Mouse (Mus musculus): ENCODE measurements around the gene Cadm3. TPM values are rescaled to one million over a fixed set of nuclear protein-coding genes. Genes with fewer than 3 reads are reported as not detected.

Cadm3 gene
- polyA plus RNA-seq, 1 experiment from 2014 or later, result 6.2 TPM

DNA sequence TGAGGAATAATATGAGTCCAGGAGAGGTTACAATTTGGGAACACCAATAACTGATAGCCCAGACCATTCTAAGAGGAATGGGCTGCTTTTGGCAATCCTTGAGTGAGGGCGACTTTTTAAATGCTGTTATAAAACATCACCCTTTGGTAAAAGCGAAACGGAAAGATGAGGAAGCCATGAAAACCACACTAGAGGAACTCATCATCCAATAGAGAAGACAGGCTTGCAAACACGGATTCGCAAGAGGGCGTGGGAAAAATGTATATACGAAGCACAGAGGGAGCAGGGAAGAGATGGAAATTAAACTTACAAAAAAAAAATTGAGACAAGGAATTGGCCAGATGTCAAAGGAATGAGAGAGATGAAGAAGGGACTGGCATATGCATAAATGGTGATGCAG is 6.5 kb upstream of the Cadm3 start:
- Histone ChIP-seq H3K27ac (replicated peaks) (no peak overlapping the region), H3K9me3 (replicated peaks) (no peaks in the 10 kb centered on the region), H3K4me2 (replicated peaks) (no peak overlapping the region), H3K36me3 (no peaks in the 10 kb centered on the region), H3K4me1 (no peaks in the 10 kb centered on the region), H3K4me3 (replicated peaks) (no peak overlapping the region), H3K27me3 (peaks cover 9% of the 10 kb centered on the region; the same call in 1 of the 2 replicates), H3K9ac (no peak overlapping the region)
- 79% methylated on average over 7 of the region's 7 CpGs for WGBS
- no peak for ATAC-seq (ENCODE audit: insufficient number of reproducible peaks, low FRiP score, low TSS enrichment, low read depth)

DNA sequence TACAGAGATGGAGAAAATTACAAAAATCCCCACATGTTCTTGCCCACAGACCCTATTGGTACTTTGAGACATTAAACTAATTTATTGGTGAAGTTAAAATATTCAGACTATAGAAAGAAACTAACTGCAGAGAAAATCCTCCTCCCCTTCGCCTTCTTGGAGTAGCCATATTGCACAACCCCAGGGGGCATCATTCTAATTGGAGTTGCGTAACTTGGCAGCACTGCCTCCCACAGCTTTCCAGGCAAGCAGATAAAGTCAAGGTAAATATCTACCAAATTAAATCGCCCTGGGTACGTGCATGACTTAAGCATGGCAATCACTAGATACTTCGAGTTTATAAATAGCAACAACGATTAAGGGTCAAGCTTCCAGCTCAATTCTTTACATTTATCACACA is 4.1 kb upstream of the Cadm3 start:
- ATAC-seq (ENCODE audit: insufficient number of reproducible peaks, low FRiP score, low TSS enrichment, low read depth), result no peak
- Histone ChIP-seq H3K27me3 (peaks cover 25% of the 10 kb centered on the region), H3K36me3 (no peaks in the 10 kb centered on the region), H3K9me3 (replicated peaks) (no peaks in the 10 kb centered on the region), H3K4me2 (replicated peaks) (no peak overlapping the region), H3K4me3 (replicated peaks) (no peak overlapping the region), H3K9ac (no peak overlapping the region), H3K27ac (replicated peaks) (no peak overlapping the region), H3K4me1 (peaks cover 14% of the 10 kb centered on the region)
- 77% methylated on average over 6 of the region's 6 CpGs for WGBS

DNA sequence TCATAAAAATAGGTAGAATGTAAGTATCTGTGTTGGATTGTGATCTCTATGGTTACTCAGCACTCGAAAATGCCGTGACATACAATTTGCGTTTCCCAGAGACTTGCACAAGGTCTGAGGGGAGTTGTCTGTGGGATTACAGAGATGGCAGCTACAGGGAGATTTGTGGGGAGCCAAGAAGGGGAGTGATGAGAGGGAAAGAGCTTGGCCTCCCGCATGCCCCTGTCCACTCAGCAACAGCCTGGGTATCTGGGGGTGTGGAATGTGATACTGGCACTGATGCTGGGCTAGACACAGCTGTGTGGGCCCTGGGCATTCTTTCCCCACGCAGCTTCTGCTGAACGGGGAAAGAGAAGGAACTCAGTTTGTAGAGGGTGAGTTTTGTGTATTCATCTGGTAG is 3.0 kb upstream of the Cadm3 start:
- Histone ChIP-seq H3K4me3 (replicated peaks) (no peak overlapping the region), H3K9ac (no peak overlapping the region), H3K9me3 (replicated peaks) (no peaks in the 10 kb centered on the region), H3K4me1 (peaks cover 24% of the 10 kb centered on the region), H3K27me3 (peaks cover 32% of the 10 kb centered on the region), H3K27ac (replicated peaks) (no peak overlapping the region), H3K36me3 (no peaks in the 10 kb centered on the region), H3K4me2 (replicated peaks) (no peak overlapping the region)
- 52% methylated on average over 6 of the region's 6 CpGs for WGBS
- no peak for ATAC-seq (ENCODE audit: insufficient number of reproducible peaks, low FRiP score, low TSS enrichment, low read depth)

DNA sequence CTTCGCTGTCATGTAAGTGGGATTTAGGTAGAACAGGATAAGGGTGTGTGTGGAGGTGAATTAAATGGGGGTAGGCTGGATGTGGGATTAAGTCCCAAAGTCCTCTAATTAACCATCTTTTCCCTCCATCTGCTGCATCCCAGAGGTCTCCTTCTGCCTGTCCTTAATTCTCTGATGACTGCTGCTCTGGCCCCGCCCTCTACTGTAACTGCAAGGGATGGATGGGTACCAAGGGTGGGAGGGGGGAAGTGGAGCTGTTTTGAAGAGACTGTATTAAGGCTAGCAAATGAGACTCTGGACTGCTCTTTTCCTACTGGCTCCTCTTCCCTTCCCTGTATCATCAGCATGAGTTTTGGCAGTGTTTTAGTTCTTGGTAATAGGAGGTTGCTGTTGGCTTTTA is 2.1 kb upstream of the Cadm3 start:
- ATAC-seq (ENCODE audit: insufficient number of reproducible peaks, low FRiP score, low TSS enrichment, low read depth), result no peak
- Histone ChIP-seq H3K9me3 (replicated peaks) (no peaks in the 10 kb centered on the region), H3K27me3 (peaks cover 35% of the 10 kb centered on the region), H3K4me2 (replicated peaks) (no peak overlapping the region), H3K9ac (no peak overlapping the region), H3K4me3 (replicated peaks) (no peak overlapping the region), H3K27ac (replicated peaks) (no peak overlapping the region), H3K36me3 (no peaks in the 10 kb centered on the region), H3K4me1 (peaks cover 24% of the 10 kb centered on the region)
- WGBS, result 66% methylated on average over 2 of the region's 2 CpGs

DNA sequence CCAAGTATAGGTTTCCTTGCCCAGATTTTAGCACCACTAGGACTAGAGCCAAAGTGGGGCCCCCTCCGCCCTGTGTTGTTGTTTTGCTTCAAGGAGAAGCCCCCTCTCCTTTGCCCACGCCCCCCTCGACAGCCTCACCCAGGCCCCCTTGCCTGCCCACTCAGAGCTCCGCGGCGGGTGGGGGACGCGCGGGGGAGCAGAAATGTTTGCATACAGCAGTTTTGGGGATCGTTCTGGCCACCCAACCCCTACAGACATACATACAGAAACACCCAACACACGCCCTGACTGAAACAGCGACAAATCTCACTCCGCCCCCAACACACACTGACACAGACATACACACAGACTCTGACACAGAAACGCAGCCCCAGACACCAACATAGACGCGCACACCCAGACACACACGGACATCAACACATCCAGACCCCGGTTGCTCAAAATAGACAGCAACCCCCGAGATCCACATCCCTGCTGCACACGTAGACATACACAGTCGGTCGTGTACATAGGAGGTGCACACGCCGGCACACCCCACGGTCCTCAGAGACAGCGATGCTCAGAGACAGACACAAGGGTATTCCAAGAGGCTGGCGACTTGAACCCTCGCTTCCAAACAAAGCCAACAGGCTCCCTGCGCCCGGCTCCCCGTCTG is 667 bp downstream of the Cadm3 start:
- H3K27ac ChIP-seq (replicated peaks), result no peak overlapping the region
- peak overlapping the region; percentile 39; the same call in 1 of the 2 replicates for H3K9ac ChIP-seq
- under 1% methylated on average over 31 of the region's 31 CpGs for WGBS
- H3K27me3 ChIP-seq, result peaks cover 35% of the 10 kb centered on the region
- peak overlapping the region; percentile 91 for H3K4me2 ChIP-seq (replicated peaks)
- no peak; the same call in 1 of the 2 replicates for ATAC-seq (ENCODE audit: insufficient number of reproducible peaks, low FRiP score, low TSS enrichment, low read depth)
- H3K36me3 ChIP-seq, result no peaks in the 10 kb centered on the region
- H3K4me1 ChIP-seq, result peaks cover 24% of the 10 kb centered on the region
- H3K4me3 ChIP-seq (replicated peaks), result peak overlapping the region; percentile 58
- H3K9me3 ChIP-seq (replicated peaks), result no peaks in the 10 kb centered on the region

DNA sequence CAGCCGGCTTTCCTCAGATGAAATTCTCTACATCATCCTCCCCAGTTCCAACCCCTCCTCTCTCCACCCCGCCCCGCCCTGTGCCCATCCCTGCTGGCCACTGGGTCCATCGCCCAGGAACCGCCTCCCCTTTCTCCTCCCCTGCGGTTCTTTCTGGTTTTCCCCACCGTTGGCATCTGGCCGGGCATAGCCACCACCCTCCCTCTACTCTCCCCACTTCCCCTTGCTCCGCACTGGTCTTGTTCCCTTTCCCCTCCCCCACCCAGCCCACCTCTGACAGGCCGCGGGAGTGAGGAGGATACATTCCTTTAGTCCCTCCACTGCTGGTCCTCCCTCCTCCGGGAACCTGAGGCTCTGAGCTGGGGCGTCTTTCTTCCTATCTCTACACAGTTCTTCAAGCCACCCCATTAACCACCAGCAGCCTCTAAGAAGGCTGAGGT is 1.5 kb downstream of the Cadm3 start:
- H3K9me3 ChIP-seq (replicated peaks), result no peaks in the 10 kb centered on the region
- no peak overlapping the region for H3K27ac ChIP-seq (replicated peaks)
- H3K4me3 ChIP-seq (replicated peaks), result peak overlapping the region; percentile 58
- no peaks in the 10 kb centered on the region for H3K36me3 ChIP-seq
- peaks cover 35% of the 10 kb centered on the region for H3K27me3 ChIP-seq
- no peak overlapping the region for H3K9ac ChIP-seq
- peaks cover 24% of the 10 kb centered on the region for H3K4me1 ChIP-seq
- peak; percentile 49 for ATAC-seq (ENCODE audit: insufficient number of reproducible peaks, low FRiP score, low TSS enrichment, low read depth)
- H3K4me2 ChIP-seq (replicated peaks), result peak overlapping the region; percentile 91
- WGBS, result 3% methylated on average over 13 of the region's 13 CpGs

DNA sequence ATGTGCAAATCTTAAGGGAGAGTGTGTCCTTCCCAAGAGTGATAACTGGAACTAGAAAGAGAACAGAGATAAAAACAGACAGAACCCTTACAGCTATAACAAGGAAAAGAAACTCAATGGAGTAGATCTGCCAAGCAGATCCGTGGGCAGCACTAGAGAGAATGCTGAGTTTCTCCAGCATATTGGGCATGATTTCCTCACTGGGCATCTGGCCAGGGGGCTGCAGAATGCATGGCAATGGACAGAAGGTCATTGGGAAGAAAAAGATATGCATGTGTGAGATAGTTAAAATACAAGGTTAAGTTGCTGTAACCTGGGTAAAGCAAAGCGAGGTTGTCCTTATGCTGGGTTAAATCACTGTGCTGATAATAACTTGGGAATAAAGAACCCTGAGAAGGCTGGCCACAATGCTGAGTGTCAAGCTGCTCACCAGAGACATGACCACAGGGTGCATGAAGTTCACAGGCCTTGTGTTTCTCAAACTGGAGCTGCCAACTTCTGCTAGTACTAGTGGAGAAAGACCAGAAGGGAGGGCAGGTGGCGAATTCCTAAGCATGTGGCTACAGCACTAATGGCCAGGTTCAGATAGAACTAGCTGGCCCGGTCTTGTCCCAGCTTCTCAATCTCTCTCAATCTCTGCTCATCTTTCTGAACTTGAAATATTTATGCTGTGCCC is 3.2 kb downstream of the Cadm3 start:
- no peak overlapping the region for H3K27ac ChIP-seq (replicated peaks)
- 81% methylated on average over 4 of the region's 4 CpGs for WGBS
- H3K9ac ChIP-seq, result no peak overlapping the region
- H3K4me2 ChIP-seq (replicated peaks), result no peak overlapping the region
- no peaks in the 10 kb centered on the region for H3K9me3 ChIP-seq (replicated peaks)
- H3K27me3 ChIP-seq, result peaks cover 28% of the 10 kb centered on the region
- H3K4me3 ChIP-seq (replicated peaks), result no peak overlapping the region
- peaks cover 24% of the 10 kb centered on the region for H3K4me1 ChIP-seq
- no peak for ATAC-seq (ENCODE audit: insufficient number of reproducible peaks, low FRiP score, low TSS enrichment, low read depth)
- no peaks in the 10 kb centered on the region for H3K36me3 ChIP-seq

DNA sequence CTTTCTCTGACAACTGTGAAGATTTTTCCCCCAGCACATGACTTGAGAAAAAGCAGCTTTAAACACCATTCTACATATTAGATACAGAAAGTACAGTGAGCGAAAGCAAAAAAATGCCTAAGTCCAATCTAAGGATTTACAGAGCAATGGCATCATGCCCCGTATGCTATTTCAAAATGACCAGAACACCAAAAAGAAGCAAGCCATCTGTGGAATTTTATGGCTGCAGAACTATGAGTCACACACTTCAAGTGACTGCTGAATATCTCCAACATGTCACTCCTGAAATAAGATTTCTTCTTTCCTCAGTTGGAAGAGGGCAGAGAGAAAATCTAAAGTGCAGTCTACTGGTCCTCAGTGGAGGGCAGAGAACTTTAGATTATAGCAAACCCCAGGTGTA is 4.1 kb downstream of the Cadm3 start:
- peaks cover 24% of the 10 kb centered on the region for H3K27me3 ChIP-seq
- H3K9ac ChIP-seq, result no peak overlapping the region
- H3K4me3 ChIP-seq (replicated peaks), result no peak overlapping the region
- 87% methylated on average over 2 of the region's 2 CpGs for WGBS
- ATAC-seq (ENCODE audit: insufficient number of reproducible peaks, low FRiP score, low TSS enrichment, low read depth), result no peak
- H3K4me2 ChIP-seq (replicated peaks), result no peak overlapping the region
- peaks cover 24% of the 10 kb centered on the region for H3K4me1 ChIP-seq
- H3K27ac ChIP-seq (replicated peaks), result no peak overlapping the region
- H3K36me3 ChIP-seq, result no peaks in the 10 kb centered on the region
- H3K9me3 ChIP-seq (replicated peaks), result no peaks in the 10 kb centered on the region

DNA sequence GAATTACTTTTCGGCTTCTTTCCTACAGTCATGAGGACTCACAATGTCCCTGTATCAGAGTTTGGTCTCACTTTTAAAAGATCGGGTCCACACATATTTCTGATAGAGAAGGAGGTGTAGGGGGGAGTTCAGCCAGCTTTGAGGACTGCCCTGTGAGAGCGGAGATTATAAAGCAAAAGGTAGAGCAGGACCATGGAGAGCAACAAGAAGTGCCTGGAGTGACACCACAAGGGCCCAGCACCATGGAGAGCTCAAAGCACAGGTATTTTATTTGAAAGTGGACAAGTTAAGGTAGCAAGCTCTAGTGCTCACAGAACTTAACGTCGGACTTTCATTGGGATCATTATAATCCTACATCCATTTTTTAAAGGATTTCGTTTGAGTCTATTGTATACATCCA is 5.8 kb downstream of the Cadm3 start:
- ATAC-seq (ENCODE audit: insufficient number of reproducible peaks, low FRiP score, low TSS enrichment, low read depth), result no peak
- H3K27ac ChIP-seq (replicated peaks), result no peak overlapping the region
- WGBS, result 33% methylated on average over 6 of the region's 6 CpGs
- no peaks in the 10 kb centered on the region for H3K9me3 ChIP-seq (replicated peaks)
- H3K36me3 ChIP-seq, result no peaks in the 10 kb centered on the region
- H3K27me3 ChIP-seq, result peaks cover 10% of the 10 kb centered on the region
- no peak overlapping the region for H3K4me2 ChIP-seq (replicated peaks)
- peaks cover 11% of the 10 kb centered on the region for H3K4me1 ChIP-seq
- no peak overlapping the region for H3K4me3 ChIP-seq (replicated peaks)
- H3K9ac ChIP-seq, result no peak overlapping the region

DNA sequence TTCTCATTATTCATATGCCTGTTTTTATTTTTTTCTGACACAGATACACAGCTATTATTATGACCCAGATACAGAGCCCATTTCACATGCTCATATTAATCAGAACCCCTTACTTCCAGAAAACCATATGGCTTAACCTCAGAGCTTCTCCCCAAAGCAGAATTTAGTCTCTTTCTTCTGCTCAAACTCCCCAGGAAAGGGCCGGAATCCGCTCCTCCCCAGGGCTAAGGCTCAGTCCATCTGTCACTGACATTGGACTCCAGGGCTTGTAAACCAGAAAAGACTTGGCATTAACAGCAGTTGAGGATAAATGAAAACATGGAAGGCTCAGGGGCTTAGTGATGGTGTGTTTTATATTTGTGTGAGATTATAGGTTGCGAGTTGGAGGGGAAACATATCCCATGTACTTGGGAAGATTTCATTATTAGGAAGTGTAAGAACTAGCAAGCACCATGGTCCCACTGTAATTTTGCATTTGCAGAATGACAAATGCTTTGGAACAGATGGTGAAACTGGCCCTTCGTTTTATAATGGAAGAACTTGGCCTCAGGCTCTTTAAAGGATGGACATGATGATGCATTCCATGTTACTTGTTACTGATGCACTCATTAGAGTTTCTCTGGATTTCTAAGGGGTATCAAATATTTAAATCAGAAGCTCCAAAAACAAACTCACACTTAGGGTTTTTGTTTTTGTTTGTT is 7.8 kb downstream of the Cadm3 start:
- Histone ChIP-seq H3K4me1 (peaks cover 7% of the 10 kb centered on the region), H3K36me3 (no peaks in the 10 kb centered on the region), H3K27ac (replicated peaks) (no peak overlapping the region), H3K9ac (no peak overlapping the region), H3K4me3 (replicated peaks) (no peak overlapping the region), H3K9me3 (replicated peaks) (no peaks in the 10 kb centered on the region), H3K27me3 (no peaks in the 10 kb centered on the region), H3K4me2 (replicated peaks) (no peak overlapping the region)
- ATAC-seq (ENCODE audit: insufficient number of reproducible peaks, low FRiP score, low TSS enrichment, low read depth), result no peak
- 58% methylated on average over 4 of the region's 4 CpGs for WGBS

DNA sequence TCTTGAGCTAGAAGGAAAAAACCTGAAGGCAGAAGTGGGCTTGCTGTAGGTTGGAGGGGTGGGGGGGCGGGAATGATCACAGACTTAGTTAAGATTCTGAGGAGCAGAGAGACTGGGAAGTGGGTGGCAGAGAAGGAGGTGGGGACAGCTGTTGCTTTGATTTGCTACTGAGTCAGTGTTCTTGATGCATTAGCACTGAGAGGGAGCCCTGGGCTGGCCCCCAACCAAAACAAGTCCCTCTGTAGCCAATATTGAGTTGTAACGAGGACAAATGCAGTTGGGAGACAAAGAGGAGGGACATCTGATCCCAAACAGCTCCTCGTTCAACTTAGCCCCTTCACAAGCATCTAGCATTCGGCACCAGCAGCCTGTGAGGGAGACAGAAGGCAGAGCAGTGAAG is 9.7 kb downstream of the Cadm3 start:
- Histone ChIP-seq H3K36me3 (no peaks in the 10 kb centered on the region), H3K4me2 (replicated peaks) (no peak overlapping the region), H3K9ac (no peak overlapping the region), H3K4me1 (peaks cover 7% of the 10 kb centered on the region), H3K27ac (replicated peaks) (no peak overlapping the region), H3K4me3 (replicated peaks) (no peak overlapping the region), H3K27me3 (no peaks in the 10 kb centered on the region), H3K9me3 (replicated peaks) (no peaks in the 10 kb centered on the region)
- ATAC-seq (ENCODE audit: insufficient number of reproducible peaks, low FRiP score, low TSS enrichment, low read depth), result no peak
- WGBS, result 38% methylated on average over 4 of the region's 4 CpGs

Measured in embryonic facial prominence, embryonic 15.5 days (tissue).